Mouse (Mus musculus): Measurements from ENCODE around the gene Ptbp3. TPM values are rescaled to one million over a fixed set of nuclear protein-coding genes. Genes with fewer than 3 reads are reported as not detected.
A peak's percentile ranks its signal among the peaks of the same experiment; 100 is the strongest.
"Not testable (repeated sequence)": the region's sequence is repeated elsewhere in the genome, so short reads cannot be mapped to it uniquely, and the experiment has no call there.

Ptbp3 gene
- total RNA-seq, 2 experiments from 2014 or later, result 179 to 256 TPM

GRCm38 (mm10) chr4:59558096-59558720, 9.0 kb upstream of the Ptbp3 start:
- no peak for ATAC-seq (replicated peaks; ENCODE audit: low FRiP score, poor library complexity, severe bottlenecking)

- ATAC-seq (replicated peaks; ENCODE audit: low FRiP score, poor library complexity, severe bottlenecking), result not testable (repeated sequence)
These were observed 8.2 kb upstream of the Ptbp3 start for GRCm38 (mm10) chr4:59557343-59557742.

- peak; percentile 82 for ATAC-seq (replicated peaks; ENCODE audit: low FRiP score, poor library complexity, severe bottlenecking)
These were observed 6.0 kb upstream of the Ptbp3 start for GRCm38 (mm10) chr4:59555177-59555576.

- ATAC-seq (replicated peaks; ENCODE audit: low FRiP score, poor library complexity, severe bottlenecking), result no peak
These were observed 4.4 kb upstream of the Ptbp3 start for GRCm38 (mm10) chr4:59553576-59553975.

- no peak for ATAC-seq (replicated peaks; ENCODE audit: low FRiP score, poor library complexity, severe bottlenecking)
These were observed 3.7 kb upstream of the Ptbp3 start for GRCm38 (mm10) chr4:59552835-59553234.

- no peak for ATAC-seq (replicated peaks; ENCODE audit: low FRiP score, poor library complexity, severe bottlenecking)
These were observed 2.7 kb upstream of the Ptbp3 start for GRCm38 (mm10) chr4:59551901-59552300.

GRCm38 (mm10) chr4:59549977-59550560, 905 bp upstream of the Ptbp3 start:
- ATAC-seq (replicated peaks; ENCODE audit: low FRiP score, poor library complexity, severe bottlenecking), result peak; percentile 5; the same call in 1 of the 2 replicates

- peak; percentile 61 for ATAC-seq (replicated peaks; ENCODE audit: low FRiP score, poor library complexity, severe bottlenecking)
These were observed 497 bp downstream of the Ptbp3 start for GRCm38 (mm10) chr4:59548560-59549174.

- no peak for ATAC-seq (replicated peaks; ENCODE audit: low FRiP score, poor library complexity, severe bottlenecking)
These were observed 1.1 kb downstream of the Ptbp3 start for GRCm38 (mm10) chr4:59548011-59548559.

- ATAC-seq (replicated peaks; ENCODE audit: low FRiP score, poor library complexity, severe bottlenecking), result peak; percentile 46; the same call in 1 of the 2 replicates
These were observed 1.9 kb downstream of the Ptbp3 start for GRCm38 (mm10) chr4:59547136-59547889.

GRCm38 (mm10) chr4:59546285-59547071, 2.7 kb downstream of the Ptbp3 start:
- ATAC-seq (replicated peaks; ENCODE audit: low FRiP score, poor library complexity, severe bottlenecking), result no peak

GRCm38 (mm10) chr4:59544654-59545053, 4.5 kb downstream of the Ptbp3 start:
- ATAC-seq (replicated peaks; ENCODE audit: low FRiP score, poor library complexity, severe bottlenecking), result no peak

GRCm38 (mm10) chr4:59543006-59543405, 6.2 kb downstream of the Ptbp3 start:
- ATAC-seq (replicated peaks; ENCODE audit: low FRiP score, poor library complexity, severe bottlenecking), result no peak

- ATAC-seq (replicated peaks; ENCODE audit: low FRiP score, poor library complexity, severe bottlenecking), result no peak
These were observed 12.9 kb downstream of the Ptbp3 start for GRCm38 (mm10) chr4:59536281-59536680.

- ATAC-seq (replicated peaks; ENCODE audit: low FRiP score, poor library complexity, severe bottlenecking), result no peak
These were observed 13.5 kb downstream of the Ptbp3 start for GRCm38 (mm10) chr4:59535624-59536023.

GRCm38 (mm10) chr4:59533268-59533667, 15.9 kb downstream of the Ptbp3 start:
- ATAC-seq (replicated peaks; ENCODE audit: low FRiP score, poor library complexity, severe bottlenecking), result peak; percentile 86

- peak; percentile 72 for ATAC-seq (replicated peaks; ENCODE audit: low FRiP score, poor library complexity, severe bottlenecking)
These were observed 18.0 kb downstream of the Ptbp3 start for GRCm38 (mm10) chr4:59531172-59531571.

GRCm38 (mm10) chr4:59527470-59527869, 21.7 kb downstream of the Ptbp3 start:
- no peak for ATAC-seq (replicated peaks; ENCODE audit: low FRiP score, poor library complexity, severe bottlenecking)

GRCm38 (mm10) chr4:59526728-59527127, 22.4 kb downstream of the Ptbp3 start:
- ATAC-seq (replicated peaks; ENCODE audit: low FRiP score, poor library complexity, severe bottlenecking), result no peak
